Mouse (Mus musculus): ENCODE results near the gene Ank2.
A peak's percentile ranks its signal among the peaks of the same experiment; 100 is the strongest.
"Not testable (repeated sequence)": the region's sequence is repeated elsewhere in the genome, so short reads cannot be mapped to it uniquely, and the experiment has no call there.

Ank2 gene

DNA sequence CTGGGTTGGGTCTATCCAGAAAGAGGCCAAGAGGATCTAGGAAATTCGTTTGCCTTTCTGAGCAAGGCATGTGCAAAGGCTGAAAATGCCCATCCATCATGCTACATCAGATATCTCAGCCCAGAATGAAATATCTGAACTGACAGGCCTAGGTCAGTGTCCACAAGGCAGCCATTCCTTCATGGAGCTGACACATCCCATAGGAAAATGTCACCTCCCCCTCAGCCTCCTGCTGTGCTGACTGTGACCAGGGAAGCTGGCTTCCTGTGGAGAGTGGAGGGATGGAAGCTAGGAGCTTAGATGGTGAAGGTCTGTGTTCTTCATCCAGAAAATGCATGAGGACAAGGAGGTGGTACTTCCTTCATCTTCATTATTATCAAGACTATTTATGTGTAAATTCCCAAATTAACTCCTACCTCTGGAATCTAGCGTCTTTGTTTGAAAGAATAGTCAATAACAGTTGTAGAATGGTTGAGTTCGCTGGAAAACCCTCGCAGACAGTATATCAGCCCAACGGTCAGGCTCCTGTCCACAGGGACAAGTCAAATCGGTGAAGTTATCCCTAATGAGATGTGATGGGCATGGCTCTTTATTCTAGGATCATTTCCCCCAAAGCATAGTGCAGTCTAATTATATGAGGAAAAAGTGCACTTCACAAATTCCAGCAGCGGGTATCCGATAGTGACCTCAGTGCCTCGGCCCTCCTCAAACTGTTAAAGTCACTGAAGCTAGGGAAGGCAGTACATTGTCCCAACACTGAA, 148.4 kb downstream of the Ank2 start:
- DNase-seq = no peak

- no peak for DNase-seq
Observed at GRCm38 (mm10) chr3:127348926-127349325, 150.2 kb downstream of the Ank2 start.

DNA sequence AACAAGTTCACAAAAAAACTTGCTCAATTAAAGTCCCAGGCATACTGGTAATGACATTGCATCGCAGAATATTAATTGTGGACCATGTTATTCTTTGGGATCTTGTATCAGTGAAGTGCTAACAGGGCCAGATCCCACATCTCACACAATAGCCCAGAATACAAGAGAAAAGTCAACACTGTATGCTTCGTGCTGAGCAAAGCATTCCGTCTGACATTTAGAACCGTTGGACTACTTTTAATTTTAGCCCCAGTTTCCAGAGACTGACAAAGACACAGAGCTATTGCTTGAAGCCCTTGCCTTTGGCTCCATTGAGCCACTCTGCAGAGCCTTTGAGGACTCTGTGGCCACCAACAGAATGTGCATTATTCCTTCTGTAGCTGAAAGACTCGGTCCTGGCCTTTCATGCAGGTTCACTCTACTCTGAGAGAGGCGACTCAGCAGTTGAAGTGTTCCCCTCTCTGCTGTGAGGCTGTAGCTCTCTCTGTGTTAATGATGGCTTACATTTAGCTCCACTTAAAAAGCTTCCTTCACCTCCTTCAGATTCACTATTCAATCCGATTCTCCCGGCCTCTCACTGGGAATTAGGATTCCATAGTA, 153.2 kb downstream of the Ank2 start:
- no peak for DNase-seq

DNA sequence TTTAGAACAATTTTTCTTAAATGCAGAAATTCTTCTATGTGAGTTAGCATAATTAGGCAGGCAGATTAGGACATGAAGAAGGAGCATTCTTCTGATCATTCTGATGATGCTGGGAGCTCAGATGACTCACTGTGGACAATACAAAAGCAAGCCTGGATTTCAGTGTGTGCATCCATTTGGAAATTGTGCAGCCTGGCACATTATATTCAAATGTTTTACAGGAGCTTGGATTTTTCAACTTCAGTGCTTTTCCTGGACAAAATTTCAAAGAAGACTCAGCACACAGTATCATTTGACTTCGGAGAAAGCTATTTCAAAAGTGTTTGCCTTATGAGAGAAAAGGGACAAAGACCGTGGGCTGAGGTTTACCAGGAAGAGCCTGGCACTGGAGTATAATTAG, 157.8 kb downstream of the Ank2 start:
- DNase-seq = no peak

DNA sequence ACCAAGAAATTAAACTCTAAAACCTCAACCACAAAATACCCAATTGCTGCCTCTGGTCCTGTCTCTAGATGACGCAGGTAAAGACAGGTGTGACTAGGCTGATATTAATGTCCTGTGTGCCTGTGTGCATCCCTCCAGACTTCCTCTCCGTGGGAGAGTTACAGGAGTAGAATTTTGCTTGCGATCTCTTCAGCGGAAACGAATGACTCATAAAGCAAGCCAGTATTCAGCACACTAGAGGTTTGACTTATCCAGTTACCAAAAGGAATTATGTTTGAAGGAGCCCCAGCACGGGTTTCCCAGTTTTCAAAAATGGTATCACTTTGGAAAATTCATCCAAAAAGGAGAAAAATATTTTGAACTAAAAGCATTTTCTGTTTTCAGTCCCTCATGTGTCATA, 164.3 kb downstream of the Ank2 start:
- DNase-seq = no peak

- no peak for DNase-seq
Observed at GRCm38 (mm10) chr3:127331562-127331961, 167.6 kb downstream of the Ank2 start.

DNA sequence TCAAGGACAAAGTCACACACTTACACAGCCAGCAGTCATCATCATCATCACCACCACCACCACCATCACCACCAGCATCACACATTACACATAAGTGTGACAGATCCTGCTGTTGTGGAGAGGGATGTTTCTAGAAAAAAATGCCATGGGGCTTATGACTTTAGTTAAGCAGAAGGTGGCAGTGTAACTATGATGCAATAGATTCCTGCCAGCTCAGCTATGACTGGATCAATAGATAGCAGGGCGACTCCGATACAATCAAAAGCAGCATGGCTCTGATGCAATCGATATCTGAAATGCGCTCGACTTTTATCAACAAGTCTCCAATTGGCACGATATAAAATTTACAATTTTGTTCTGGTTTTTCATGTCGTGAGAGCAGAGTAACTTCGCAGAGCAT, 172.8 kb downstream of the Ank2 start:
- no peak for DNase-seq

DNA sequence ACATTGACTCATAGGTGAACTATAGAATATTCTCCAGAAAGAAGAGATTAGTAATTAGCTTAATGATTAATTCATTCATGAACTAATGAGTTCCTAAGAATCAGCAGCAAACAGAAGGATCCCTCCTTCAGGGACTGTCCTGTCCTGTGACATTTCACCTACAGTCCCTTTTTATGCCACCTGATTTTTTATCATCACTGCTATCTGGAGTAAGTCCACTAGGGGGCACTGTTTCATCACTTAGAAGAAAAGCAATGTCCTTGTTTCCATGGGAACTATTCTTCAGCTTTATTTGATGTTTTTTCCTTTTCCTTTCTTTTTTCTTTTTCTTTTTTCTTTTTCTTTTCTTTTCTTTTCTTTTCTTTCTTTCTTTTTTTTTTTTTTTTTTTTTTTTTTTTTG, 176.3 kb downstream of the Ank2 start:
- DNase-seq = peak in 1 of 2 experiments; percentile 37

DNA sequence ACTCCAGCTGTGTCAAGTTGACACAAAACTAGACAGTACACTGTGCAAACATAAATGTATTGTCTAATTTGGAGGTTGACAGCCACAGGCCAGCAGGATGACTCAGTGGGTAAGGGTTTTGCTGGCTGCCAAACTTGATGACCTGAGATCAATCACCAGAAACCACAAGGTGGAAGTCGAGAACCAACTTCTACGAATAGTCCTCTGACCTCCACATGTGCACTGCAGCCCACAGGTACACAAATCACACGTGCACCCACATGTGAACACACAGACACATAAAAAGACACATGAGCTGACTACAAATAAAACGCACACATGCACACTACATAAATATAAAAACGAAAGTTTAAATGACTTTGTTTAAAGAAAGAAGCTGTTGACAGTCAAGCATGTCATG, 177.5 kb downstream of the Ank2 start:
- no peak for DNase-seq

DNA sequence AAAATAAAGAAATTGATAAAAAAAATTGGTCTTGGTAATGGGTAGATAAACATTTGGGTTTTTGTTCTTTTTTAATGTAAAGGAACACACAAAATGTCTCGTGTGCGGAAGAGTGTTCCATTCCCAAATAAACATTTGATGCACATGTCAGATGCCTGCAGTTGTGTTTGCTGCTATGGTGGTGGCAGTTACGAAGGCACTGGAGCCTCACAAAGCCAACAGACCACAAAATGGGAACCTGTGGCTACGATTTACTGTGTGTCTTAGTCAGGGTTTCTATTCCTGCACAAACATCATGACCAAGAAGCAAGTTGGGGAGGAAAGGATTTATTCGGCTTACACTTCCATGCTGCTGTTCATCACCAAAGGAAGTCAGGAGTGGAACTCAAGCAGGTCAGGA, 178.1 kb downstream of the Ank2 start:
- DNase-seq = not testable (repeated sequence)

DNA sequence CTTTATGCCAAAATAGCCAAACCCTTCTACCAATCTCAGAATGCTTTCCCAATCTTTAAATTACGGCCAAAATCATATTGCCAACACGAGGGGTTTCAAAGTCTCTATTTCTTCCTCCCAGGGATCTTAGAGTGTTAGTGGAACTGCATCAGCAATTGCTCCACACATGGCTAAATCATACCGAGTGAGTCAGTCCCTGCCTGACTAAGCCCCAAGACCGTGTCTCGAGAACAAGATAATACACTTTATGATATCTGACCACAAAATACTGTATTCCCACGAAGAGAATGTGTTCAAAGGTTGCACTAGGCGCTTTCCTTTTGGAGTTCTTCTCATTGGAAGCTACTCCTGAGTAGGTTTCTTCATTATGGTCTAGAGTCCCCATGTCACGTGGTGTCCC, 178.8 kb downstream of the Ank2 start:
- no peak for DNase-seq

DNA sequence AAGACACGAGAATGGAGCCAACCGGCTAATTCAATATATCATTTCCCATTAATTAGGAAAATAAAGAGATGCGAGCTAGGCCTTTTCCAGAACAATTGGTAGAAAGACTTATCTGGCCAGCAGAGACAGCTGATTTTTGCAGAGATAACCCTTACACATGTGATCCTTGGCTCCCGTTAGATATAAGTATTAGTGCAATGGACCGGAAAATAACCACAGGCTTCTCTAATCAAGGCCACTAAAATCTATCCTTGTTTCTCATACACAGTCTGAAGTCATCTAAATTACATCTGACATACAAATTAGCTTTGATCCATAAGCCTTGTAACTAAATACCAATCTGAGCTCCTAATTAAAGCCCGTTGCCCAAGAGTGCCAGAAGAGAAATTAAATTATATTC, 181.5 kb downstream of the Ank2 start:
- DNase-seq = no peak

GRCm38 (mm10) chr3:127316717-127317116, 182.4 kb downstream of the Ank2 start:
- no peak for DNase-seq

DNA sequence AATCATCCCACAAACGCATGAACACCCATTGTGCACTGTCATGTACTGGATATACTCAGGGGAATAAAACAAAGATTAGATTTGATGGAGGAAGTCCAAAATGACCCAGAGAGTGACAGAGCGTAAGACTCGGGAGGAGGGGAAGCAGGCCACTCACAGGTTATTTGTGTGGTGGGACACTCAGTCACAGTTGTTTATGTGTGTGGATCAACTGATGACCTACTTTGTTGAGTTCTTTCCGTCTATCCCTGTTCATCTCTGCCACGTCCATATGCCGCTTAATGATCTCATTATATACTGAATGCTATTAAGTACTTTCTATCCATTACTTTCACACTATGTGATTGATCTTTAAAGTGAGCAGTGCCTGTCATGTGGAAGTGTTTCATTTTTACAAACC, 187.6 kb downstream of the Ank2 start:
- DNase-seq = no peak

GRCm38 (mm10) chr3:127310079-127310478, 189.1 kb downstream of the Ank2 start:
- no peak for DNase-seq

DNA sequence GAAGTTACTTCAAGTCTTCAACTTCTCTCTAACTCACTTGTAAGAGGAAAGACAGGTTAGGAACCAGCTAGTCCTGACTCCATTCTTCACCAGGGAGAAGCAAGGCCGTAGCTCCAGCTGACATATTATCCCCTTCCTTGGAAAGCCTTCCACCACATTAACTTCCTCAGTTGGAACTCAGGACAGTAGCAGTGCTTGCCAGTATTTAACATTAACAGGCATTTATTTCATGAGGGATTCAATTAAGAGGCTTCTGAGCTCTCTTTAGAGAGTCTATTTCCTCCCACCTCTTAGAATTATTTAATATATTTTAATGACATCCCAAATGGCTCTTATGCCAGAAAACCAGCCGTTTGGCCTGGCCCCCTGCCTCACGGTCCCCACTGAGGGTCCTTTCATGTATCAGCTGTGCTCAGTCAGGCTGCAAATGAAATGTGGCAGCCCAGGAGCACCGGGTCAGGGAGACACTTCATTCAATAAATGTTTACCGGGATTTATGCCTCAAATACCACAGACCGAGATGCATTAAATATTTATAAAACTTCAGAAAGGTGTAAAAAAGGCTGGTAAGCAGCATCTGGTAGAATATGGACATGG, 195.1 kb downstream of the Ank2 start:
- DNase-seq = no peak

- DNase-seq = no peak
Observed at GRCm38 (mm10) chr3:127303041-127303440, 196.1 kb downstream of the Ank2 start.

- DNase-seq = no peak
Observed at GRCm38 (mm10) chr3:127300790-127301189, 198.4 kb downstream of the Ank2 start.

DNA sequence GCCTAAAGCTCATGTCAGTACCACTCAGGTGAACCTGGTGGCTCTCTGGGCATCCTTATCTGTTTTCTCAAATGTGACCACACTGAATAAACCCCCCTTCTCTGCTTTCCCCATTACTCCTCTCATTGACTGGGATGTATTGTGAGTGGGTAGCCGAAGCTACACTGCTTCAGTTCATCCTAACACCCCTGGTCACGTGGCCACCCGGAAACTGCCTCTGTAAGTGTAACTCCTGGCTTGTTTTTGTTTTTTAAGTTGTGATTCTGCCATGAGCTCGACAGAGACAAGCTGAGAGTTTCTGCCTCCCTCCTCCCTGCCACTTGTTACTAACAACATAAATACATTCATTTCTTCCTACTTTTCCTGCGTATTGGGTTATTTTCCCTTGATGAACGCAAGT, 203.2 kb downstream of the Ank2 start:
- DNase-seq = no peak

DNA sequence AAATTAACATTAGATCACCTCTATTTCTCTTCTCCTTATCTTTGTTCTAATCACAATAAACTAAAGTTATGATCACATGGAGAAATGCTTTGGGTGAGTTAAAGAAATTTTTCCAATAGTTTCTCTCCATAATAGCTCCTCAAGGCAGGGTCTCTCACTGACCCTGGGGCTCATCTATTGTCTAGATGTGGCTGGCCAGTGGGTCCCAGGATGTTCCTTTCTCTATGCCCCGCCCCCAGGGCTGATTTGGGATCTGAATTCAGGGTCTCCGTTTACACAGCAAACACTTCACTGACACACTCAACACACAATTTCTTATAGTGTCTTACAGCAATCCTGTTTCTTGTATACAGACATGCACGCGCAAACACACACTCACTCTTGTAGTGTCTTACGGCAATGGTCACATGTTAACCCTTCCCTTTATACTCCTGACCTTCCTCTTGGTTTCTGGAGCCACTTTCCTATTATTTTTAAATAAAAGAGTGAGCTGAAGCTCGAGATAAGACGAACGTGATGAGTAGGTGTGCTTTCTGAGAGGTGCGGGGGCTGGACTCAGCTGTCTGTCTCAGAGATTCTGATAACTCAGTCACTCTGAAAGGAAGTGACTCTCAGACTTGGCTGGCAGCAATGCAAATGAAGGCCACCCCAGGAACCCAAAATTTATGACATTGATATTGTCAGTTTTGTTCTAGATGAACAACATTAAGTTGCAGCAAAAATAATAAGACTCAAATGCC, 204.4 kb downstream of the Ank2 start:
- no peak for DNase-seq

GRCm38 (mm10) chr3:127294079-127294478, 205.1 kb downstream of the Ank2 start:
- DNase-seq = no peak

GRCm38 (mm10) chr3:127293479-127293874, 205.7 kb downstream of the Ank2 start:
- DNase-seq = no peak

GRCm38 (mm10) chr3:127292864-127293478, 206.2 kb downstream of the Ank2 start:
- no peak for DNase-seq
